Mouse (Mus musculus): Measurements from ENCODE around the gene 2310022A10Rik.
"Not testable (repeated sequence)": the region's sequence is repeated elsewhere in the genome, so short reads cannot be mapped to it uniquely, and the experiment has no call there.

The 2310022A10Rik gene

GRCm38 (mm10) chr7:27610871-27611270 is 57.8 kb downstream of the 2310022A10Rik start:
- no peak for DNase-seq (ENCODE audit: low read depth in 1 of 2, low spot score in 2 of 2)

- DNase-seq (ENCODE audit: low read depth in 1 of 2, low spot score in 2 of 2) = no peak
These were observed 59.9 kb downstream of the 2310022A10Rik start for GRCm38 (mm10) chr7:27612940-27613339.

- DNase-seq (ENCODE audit: low read depth in 1 of 2, low spot score in 2 of 2) = no peak
These were observed 60.9 kb downstream of the 2310022A10Rik start for GRCm38 (mm10) chr7:27613751-27614499.

GRCm38 (mm10) chr7:27621028-27621427 is 68.0 kb downstream of the 2310022A10Rik start:
- DNase-seq (ENCODE audit: low read depth in 1 of 2, low spot score in 2 of 2) = no peak

GRCm38 (mm10) chr7:27622234-27622633 is 69.2 kb downstream of the 2310022A10Rik start:
- DNase-seq (ENCODE audit: low read depth in 1 of 2, low spot score in 2 of 2) = no peak

- DNase-seq (ENCODE audit: low read depth in 1 of 2, low spot score in 2 of 2) = no peak
These were observed 71.9 kb downstream of the 2310022A10Rik start for GRCm38 (mm10) chr7:27624967-27625366.

- DNase-seq (ENCODE audit: low read depth in 1 of 2, low spot score in 2 of 2) = no peak
These were observed 74.7 kb downstream of the 2310022A10Rik start for GRCm38 (mm10) chr7:27627707-27628106.

GRCm38 (mm10) chr7:27628190-27628589 is 75.2 kb downstream of the 2310022A10Rik start:
- DNase-seq (ENCODE audit: low read depth in 1 of 2, low spot score in 2 of 2) = no peak

GRCm38 (mm10) chr7:27628816-27629215 is 75.8 kb downstream of the 2310022A10Rik start:
- DNase-seq (ENCODE audit: low read depth in 1 of 2, low spot score in 2 of 2) = not testable (repeated sequence)

- DNase-seq (ENCODE audit: low read depth in 1 of 2, low spot score in 2 of 2) = no peak
These were observed 78.4 kb downstream of the 2310022A10Rik start for GRCm38 (mm10) chr7:27631439-27631838.

Measured in monocyte, adult 2 months (primary cell).